Mouse (Mus musculus) thymus, postnatal 25 days (tissue): ENCODE measurements around the gene Celf2.
"Not testable (repeated sequence)": the region's sequence is repeated elsewhere in the genome, so short reads cannot be mapped to it uniquely, and the experiment has no call there.

Source experiments
- DNase-seq: peaks from one replicate; pipeline ENCODE4 v3.0.0; 2022

Celf2 gene

GRCm38 (mm10) chr2:7509463-7509862 lies at the start of gene Celf2:
Celf2 (minus strand) TSS chr2:7509563.
- not testable (repeated sequence) for DNase-seq

- DNase-seq: no peak
Observed at GRCm38 (mm10) chr2:7555144-7555892, 46.0 kb upstream of the Celf2 start.

- no peak for DNase-seq
Observed at GRCm38 (mm10) chr2:7554601-7555000, 45.2 kb upstream of the Celf2 start.

GRCm38 (mm10) chr2:7552887-7553286 lies 43.5 kb upstream of the Celf2 start:
- no peak for DNase-seq

- DNase-seq: no peak
Observed at GRCm38 (mm10) chr2:7548886-7549285, 39.5 kb upstream of the Celf2 start.

GRCm38 (mm10) chr2:7534615-7535204 lies 25.3 kb upstream of the Celf2 start:
- no peak for DNase-seq

GRCm38 (mm10) chr2:7534195-7534594 lies 24.8 kb upstream of the Celf2 start:
- DNase-seq: no peak

- no peak for DNase-seq
Observed at GRCm38 (mm10) chr2:7531185-7531960, 22.0 kb upstream of the Celf2 start.

GRCm38 (mm10) chr2:7530461-7531184 lies 21.3 kb upstream of the Celf2 start:
- DNase-seq: no peak

GRCm38 (mm10) chr2:7529637-7530036 lies 20.3 kb upstream of the Celf2 start:
- DNase-seq: no peak

- DNase-seq: no peak
Observed at GRCm38 (mm10) chr2:7526696-7527095, 17.3 kb upstream of the Celf2 start.

- DNase-seq: no peak
Observed at GRCm38 (mm10) chr2:7519473-7519872, 10.1 kb upstream of the Celf2 start.

- DNase-seq: no peak
Observed at GRCm38 (mm10) chr2:7493420-7493819, 15.9 kb downstream of the Celf2 start.

GRCm38 (mm10) chr2:7484974-7485373 lies 24.4 kb downstream of the Celf2 start:
- no peak for DNase-seq

GRCm38 (mm10) chr2:7482062-7482461 lies 27.3 kb downstream of the Celf2 start:
- no peak for DNase-seq

- DNase-seq: no peak
Observed at GRCm38 (mm10) chr2:7460329-7461056, 48.9 kb downstream of the Celf2 start.

- DNase-seq: no peak
Observed at GRCm38 (mm10) chr2:7438721-7439282, 70.6 kb downstream of the Celf2 start.

GRCm38 (mm10) chr2:7426481-7426880 lies 82.9 kb downstream of the Celf2 start:
- no peak for DNase-seq

GRCm38 (mm10) chr2:7400530-7400929 lies 108.8 kb downstream of the Celf2 start:
- no peak for DNase-seq

- DNase-seq: no peak
Observed at GRCm38 (mm10) chr2:7395935-7396334, 113.4 kb downstream of the Celf2 start.

- no peak for DNase-seq
Observed at GRCm38 (mm10) chr2:7395473-7395872, 113.9 kb downstream of the Celf2 start.

- DNase-seq: no peak
Observed at GRCm38 (mm10) chr2:7392500-7392899, 116.9 kb downstream of the Celf2 start.
